Mouse (Mus musculus): Measurements from ENCODE around the gene Mpig6b. TPM values are rescaled to one million over a fixed set of nuclear protein-coding genes. Genes with fewer than 3 reads are reported as not detected.

Mpig6b gene
- polyA plus RNA-seq, 1 experiment = 0.39 TPM

DNA sequence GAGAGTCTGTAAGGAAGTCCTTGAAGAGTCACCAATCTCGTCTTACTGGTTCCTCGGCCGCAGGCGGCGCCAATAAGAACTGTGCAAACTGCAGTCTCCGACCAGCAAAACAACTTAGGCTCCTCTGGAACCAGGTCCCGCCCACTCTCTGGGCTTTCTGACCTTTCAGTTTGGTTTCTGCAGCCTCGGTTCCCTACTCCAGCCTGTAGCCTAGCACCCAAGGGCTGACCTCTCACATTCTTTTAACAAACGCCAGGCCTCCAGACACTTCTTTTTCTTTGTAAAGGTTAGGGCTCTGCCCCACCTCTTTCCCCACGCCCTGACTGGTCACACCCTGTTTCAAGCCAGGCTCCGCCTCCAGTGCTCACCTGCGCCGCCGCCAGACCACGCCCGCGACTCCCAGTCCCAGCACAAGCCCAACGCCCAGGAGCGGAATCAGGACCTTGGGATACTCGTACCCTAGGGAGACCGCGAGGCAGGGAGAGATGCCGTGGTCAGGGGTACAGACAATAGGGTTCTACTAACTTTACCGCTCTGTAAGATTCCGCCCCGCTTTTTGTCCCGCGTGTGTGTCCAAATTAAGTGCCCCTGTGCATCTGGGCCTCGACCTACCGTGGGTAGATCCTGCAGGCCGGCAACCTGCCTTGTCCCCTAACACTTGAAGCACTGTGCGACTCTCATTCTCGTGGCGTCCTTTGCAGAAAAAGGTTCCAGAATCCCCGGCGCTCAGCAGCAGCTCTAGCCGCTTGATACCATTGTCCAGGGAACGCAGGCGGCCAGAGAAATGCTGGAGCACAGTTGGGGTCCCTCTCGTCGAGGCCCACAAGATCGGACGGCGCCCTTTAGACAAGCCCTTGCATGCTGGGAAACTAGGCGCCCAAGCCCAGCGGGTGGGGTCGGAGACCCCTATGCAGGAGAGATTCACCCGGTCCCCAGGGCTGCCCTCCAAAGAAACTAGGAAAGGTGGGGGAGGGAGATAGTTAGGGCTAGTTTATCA lies 735 bp downstream of the Mpig6b start, which contains the start of gene Ly6g6c:
Ly6g6c (plus strand) TSS at position 438 of the 997 bp plus-strand sequence.
- Histone ChIP-seq H3K4me3 (ENCODE audit: low read depth, low read length) (peak within 1 kb of the TSS; percentile 60), H3K27me3 (ENCODE audit: control insufficient read depth, insufficient read depth, low read length) (no peaks in the 10 kb centered on the region; the same call in 1 of the 2 replicates), H3K4me1 (ENCODE audit: control insufficient read depth, insufficient read depth, insufficient read length, low read length) (peaks cover 25% of the 10 kb centered on the region), H3K27ac (ENCODE audit: insufficient read depth, low read depth, low read length) (peak within 1 kb of the TSS; percentile 83), H3K36me3 (ENCODE audit: control insufficient read depth, insufficient read depth, low read length) (no peaks in the 10 kb centered on the region)
- WGBS = 5% methylated on average over 48 of the region's 48 CpGs
- TF ChIP-seq POLR2A (IDR thresholded peaks at IDR 0.05; ENCODE audit: low read depth, low read length) = no peak; the same call in 1 of the 2 replicates
- no peak for TF ChIP-seq CTCF (IDR thresholded peaks at IDR 0.05; ENCODE audit: extremely low read depth, insufficient read length, insufficient replicate concordance, low read depth, low read length)

DNA sequence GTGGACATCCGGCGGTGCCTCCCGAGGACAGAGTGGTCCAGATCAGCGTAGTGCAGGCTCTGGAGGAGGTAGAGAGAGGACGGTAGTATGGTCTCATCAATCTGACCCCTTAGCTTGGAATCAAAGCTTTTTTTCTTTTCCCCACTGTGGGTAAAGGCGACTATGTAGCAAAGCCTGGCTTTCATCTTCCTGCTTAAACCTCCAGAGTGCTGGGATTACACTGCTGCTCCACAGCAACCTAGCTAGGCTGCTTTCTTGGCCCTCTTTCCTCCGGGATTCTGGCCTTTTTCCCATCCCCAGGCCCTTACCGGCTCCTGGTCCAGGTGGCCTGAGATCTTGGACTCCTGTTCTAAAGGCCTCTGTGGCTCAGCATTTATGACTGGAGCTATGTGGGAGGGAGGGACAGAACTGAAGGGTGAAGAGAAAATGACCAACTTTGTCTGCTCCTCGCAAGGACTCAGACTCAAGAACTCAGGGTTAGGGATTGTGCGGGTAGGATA lies 1.6 kb downstream of the Mpig6b start:
- no peak for TF ChIP-seq POLR2A (IDR thresholded peaks at IDR 0.05; ENCODE audit: low read depth, low read length)
- no peak for TF ChIP-seq CTCF (IDR thresholded peaks at IDR 0.05; ENCODE audit: extremely low read depth, insufficient read length, insufficient replicate concordance, low read depth, low read length)
- Histone ChIP-seq H3K27me3 (ENCODE audit: control insufficient read depth, insufficient read depth, low read length) (no peaks in the 10 kb centered on the region; the same call in 1 of the 2 replicates), H3K4me1 (ENCODE audit: control insufficient read depth, insufficient read depth, insufficient read length, low read length) (peaks cover 30% of the 10 kb centered on the region), H3K4me3 (ENCODE audit: low read depth, low read length) (peak overlapping the region; percentile 60), H3K27ac (ENCODE audit: insufficient read depth, low read depth, low read length) (peak overlapping the region; percentile 56; the same call in 1 of the 2 replicates), H3K36me3 (ENCODE audit: control insufficient read depth, insufficient read depth, low read length) (no peaks in the 10 kb centered on the region)
- WGBS = 43% methylated on average over 10 of the region's 10 CpGs

DNA sequence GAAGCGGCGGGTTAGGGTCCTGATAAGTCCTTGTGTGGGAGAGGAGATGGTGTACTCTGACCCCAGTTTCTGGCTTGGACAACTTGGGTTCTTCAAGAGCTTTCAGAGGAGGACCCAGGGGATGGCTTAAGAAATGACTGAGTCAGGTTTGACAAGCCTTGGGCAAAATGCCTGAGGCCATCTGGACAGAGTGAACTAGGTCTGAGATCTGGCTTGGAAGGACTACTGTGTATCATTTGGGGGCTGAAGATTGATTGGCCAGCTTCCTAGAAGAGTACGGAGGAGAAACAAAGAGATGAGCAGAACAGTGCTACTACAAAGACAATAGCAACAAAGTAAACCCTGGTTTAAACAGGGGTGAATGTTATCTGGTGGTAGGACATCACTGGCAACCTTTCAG lies 2.5 kb downstream of the Mpig6b start:
- TF ChIP-seq CTCF (IDR thresholded peaks at IDR 0.05; ENCODE audit: extremely low read depth, insufficient read length, insufficient replicate concordance, low read depth, low read length) (no peak), POLR2A (IDR thresholded peaks at IDR 0.05; ENCODE audit: low read depth, low read length) (no peak)
- no peaks in the 10 kb centered on the region; the same call in 1 of the 2 replicates for H3K27me3 ChIP-seq (ENCODE audit: control insufficient read depth, insufficient read depth, low read length)
- WGBS = 92% methylated on average over 3 of the region's 3 CpGs
- peaks cover 36% of the 10 kb centered on the region for H3K4me1 ChIP-seq (ENCODE audit: control insufficient read depth, insufficient read depth, insufficient read length, low read length)
- no peak overlapping the region for H3K27ac ChIP-seq (ENCODE audit: insufficient read depth, low read depth, low read length)
- H3K4me3 ChIP-seq (ENCODE audit: low read depth, low read length) = no peak overlapping the region
- H3K36me3 ChIP-seq (ENCODE audit: control insufficient read depth, insufficient read depth, low read length) = no peaks in the 10 kb centered on the region

DNA sequence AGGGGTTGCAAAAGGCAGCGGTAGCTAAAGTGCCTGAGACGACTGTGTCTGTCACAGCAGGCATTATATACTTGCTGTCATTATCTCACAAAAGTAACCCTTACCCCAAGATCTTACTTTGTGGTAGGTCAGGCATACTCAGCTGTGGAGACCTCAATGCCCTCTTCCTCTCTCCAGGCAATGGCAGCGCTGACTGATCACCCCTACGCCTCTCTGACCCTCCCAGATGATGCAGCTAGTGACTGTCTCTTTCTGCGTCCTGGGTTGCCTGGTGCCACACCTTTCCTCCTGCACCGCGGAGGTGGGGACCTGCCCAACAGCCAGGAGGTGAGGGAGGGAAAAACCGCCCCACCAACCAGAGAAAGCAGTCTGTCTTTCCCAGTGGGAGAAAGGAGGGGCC lies 4.7 kb downstream of the Mpig6b start:
- H3K36me3 ChIP-seq (ENCODE audit: control insufficient read depth, insufficient read depth, low read length) = peaks cover 17% of the 10 kb centered on the region
- peaks cover 36% of the 10 kb centered on the region for H3K4me1 ChIP-seq (ENCODE audit: control insufficient read depth, insufficient read depth, insufficient read length, low read length)
- no peaks in the 10 kb centered on the region; the same call in 1 of the 2 replicates for H3K27me3 ChIP-seq (ENCODE audit: control insufficient read depth, insufficient read depth, low read length)
- TF ChIP-seq POLR2A (IDR thresholded peaks at IDR 0.05; ENCODE audit: low read depth, low read length) (no peak), CTCF (IDR thresholded peaks at IDR 0.05; ENCODE audit: extremely low read depth, insufficient read length, insufficient replicate concordance, low read depth, low read length) (no peak)
- no peak overlapping the region for H3K27ac ChIP-seq (ENCODE audit: insufficient read depth, low read depth, low read length)
- 66% methylated on average over 8 of the region's 8 CpGs for WGBS
- no peak overlapping the region for H3K4me3 ChIP-seq (ENCODE audit: low read depth, low read length)

- TF ChIP-seq POLR2A (IDR thresholded peaks at IDR 0.05; ENCODE audit: low read depth, low read length) (no peak), CTCF (IDR thresholded peaks at IDR 0.05; ENCODE audit: extremely low read depth, insufficient read length, insufficient replicate concordance, low read depth, low read length) (no peak)
- H3K27ac ChIP-seq (ENCODE audit: insufficient read depth, low read depth, low read length) = no peak overlapping the region
- peaks cover 22% of the 10 kb centered on the region for H3K36me3 ChIP-seq (ENCODE audit: control insufficient read depth, insufficient read depth, low read length)
- H3K27me3 ChIP-seq (ENCODE audit: control insufficient read depth, insufficient read depth, low read length) = no peaks in the 10 kb centered on the region; the same call in 1 of the 2 replicates
- no peak overlapping the region for H3K4me3 ChIP-seq (ENCODE audit: low read depth, low read length)
- WGBS = 71% methylated on average over 22 of the region's 22 CpGs
- H3K4me1 ChIP-seq (ENCODE audit: control insufficient read depth, insufficient read depth, insufficient read length, low read length) = peaks cover 36% of the 10 kb centered on the region
Measured at GRCm38 (mm10) chr17:35060737-35061297, 5.2 kb downstream of the Mpig6b start.

DNA sequence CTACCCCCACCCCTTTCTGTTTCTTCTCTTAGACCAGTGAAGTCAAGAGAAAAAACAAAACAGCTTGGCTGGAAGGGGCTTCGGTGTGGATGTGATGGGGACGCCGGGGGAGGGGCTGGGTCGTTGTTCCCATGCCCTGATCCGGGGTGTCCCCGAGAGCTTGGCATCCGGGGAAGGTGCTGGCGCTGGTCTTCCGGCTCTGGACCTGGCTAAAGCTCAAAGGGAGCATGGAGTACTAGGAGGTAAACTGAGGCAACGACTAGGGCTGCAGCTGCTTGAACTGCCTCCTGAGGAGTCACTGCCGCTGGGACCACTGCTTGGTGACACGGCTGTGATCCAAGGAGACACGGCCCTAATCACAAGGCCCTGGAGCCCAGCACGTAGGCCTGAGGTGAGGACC lies 5.9 kb downstream of the Mpig6b start:
- peaks cover 29% of the 10 kb centered on the region for H3K36me3 ChIP-seq (ENCODE audit: control insufficient read depth, insufficient read depth, low read length)
- WGBS = 38% methylated on average over 14 of the region's 14 CpGs
- no peaks in the 10 kb centered on the region; the same call in 1 of the 2 replicates for H3K27me3 ChIP-seq (ENCODE audit: control insufficient read depth, insufficient read depth, low read length)
- peaks cover 30% of the 10 kb centered on the region for H3K4me1 ChIP-seq (ENCODE audit: control insufficient read depth, insufficient read depth, insufficient read length, low read length)
- peak overlapping the region; percentile 68 for H3K4me3 ChIP-seq (ENCODE audit: low read depth, low read length)
- TF ChIP-seq POLR2A (IDR thresholded peaks at IDR 0.05; ENCODE audit: low read depth, low read length) = no peak
- TF ChIP-seq CTCF (IDR thresholded peaks at IDR 0.05; ENCODE audit: extremely low read depth, insufficient read length, insufficient replicate concordance, low read depth, low read length) = no peak
- no peak overlapping the region for H3K27ac ChIP-seq (ENCODE audit: insufficient read depth, low read depth, low read length)

Data from small intestine, adult 2 months (tissue).